Mouse (Mus musculus): ENCODE data around the gene Neurl3. TPM values are rescaled to one million over a fixed set of nuclear protein-coding genes. Genes with fewer than 3 reads are reported as not detected.

Gene Neurl3
- polyA plus RNA-seq, 1 experiment from 2014 or later: 2.3 TPM

GRCm38 (mm10) chr1:36244058-36244827 lies 30.2 kb downstream of the Neurl3 start, which contains the start of gene Uggt1:
TSS of gene Uggt1 (minus strand) at chr1:36244720.
- peak; percentile 98 for DNase-seq (ENCODE audit: low spot score)
- H3K27ac ChIP-seq: peak within 1 kb of the TSS; percentile 90
- H3K4me3 ChIP-seq: peak within 1 kb of the TSS; percentile 87
- peaks cover 13% of the 10 kb centered on the region; the same call in 1 of the 2 replicates for H3K4me1 ChIP-seq
- no peaks in the 10 kb centered on the region for H3K9me3 ChIP-seq
- 3% methylated on average over 49 of the region's 49 CpGs for WGBS
- no peaks in the 10 kb centered on the region for H3K36me3 ChIP-seq
- H3K27me3 ChIP-seq (ENCODE audit: insufficient read depth, poor library complexity, severe bottlenecking): no peaks in the 10 kb centered on the region

DNA sequence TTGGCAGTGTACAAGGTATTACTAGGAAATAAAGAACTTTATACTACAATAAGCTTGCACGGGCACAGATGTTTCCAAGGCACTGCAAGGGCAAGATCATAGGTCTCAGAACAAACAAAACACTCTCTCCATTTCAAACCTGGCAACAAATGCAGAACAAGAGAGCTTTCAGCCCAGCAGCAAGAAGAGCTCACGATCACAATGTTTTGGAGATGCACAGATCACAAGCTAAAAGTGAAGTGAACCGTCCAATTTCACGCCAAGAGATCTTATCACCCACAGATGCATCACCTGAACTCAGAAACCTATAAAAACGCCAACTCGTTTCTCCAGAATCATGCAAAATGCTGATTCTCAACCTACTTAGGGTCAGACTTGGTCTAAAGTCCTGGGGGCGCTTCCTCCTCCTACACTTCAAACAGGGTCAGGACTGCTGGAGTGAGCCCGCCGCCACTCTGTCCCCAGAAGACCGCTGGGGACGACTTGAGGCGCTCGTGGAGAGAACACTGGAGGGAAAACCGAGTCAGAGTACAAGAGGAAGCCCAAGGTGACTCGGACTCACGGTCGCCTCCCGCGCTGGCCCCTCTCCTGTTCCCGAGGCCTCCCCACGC lies 30.9 kb downstream of the Neurl3 start:
- no peaks in the 10 kb centered on the region for H3K27me3 ChIP-seq (ENCODE audit: insufficient read depth, poor library complexity, severe bottlenecking)
- no peaks in the 10 kb centered on the region for H3K9me3 ChIP-seq
- WGBS: 4% methylated on average over 21 of the region's 21 CpGs
- peaks cover 13% of the 10 kb centered on the region; the same call in 1 of the 2 replicates for H3K4me1 ChIP-seq
- H3K4me3 ChIP-seq: peak overlapping the region; percentile 87
- peak overlapping the region; percentile 90 for H3K27ac ChIP-seq
- DNase-seq (ENCODE audit: low spot score): no peak
- no peaks in the 10 kb centered on the region for H3K36me3 ChIP-seq

- no peaks in the 10 kb centered on the region for H3K36me3 ChIP-seq
- peaks cover 13% of the 10 kb centered on the region; the same call in 1 of the 2 replicates for H3K4me1 ChIP-seq
- 90% methylated on average over 15 of the region's 15 CpGs for WGBS
- DNase-seq (ENCODE audit: low spot score): no peak
- H3K27me3 ChIP-seq (ENCODE audit: insufficient read depth, poor library complexity, severe bottlenecking): no peaks in the 10 kb centered on the region
- no peak overlapping the region for H3K27ac ChIP-seq
- no peak overlapping the region for H3K4me3 ChIP-seq
- H3K9me3 ChIP-seq: no peaks in the 10 kb centered on the region
Measured at GRCm38 (mm10) chr1:36241903-36242429, 32.5 kb downstream of the Neurl3 start.

- no peak for DNase-seq (ENCODE audit: low spot score)
- no peaks in the 10 kb centered on the region for H3K9me3 ChIP-seq
- H3K27me3 ChIP-seq (ENCODE audit: insufficient read depth, poor library complexity, severe bottlenecking): no peaks in the 10 kb centered on the region
- no peak overlapping the region for H3K4me3 ChIP-seq
- H3K27ac ChIP-seq: no peak overlapping the region
- 81% methylated on average over 6 of the region's 6 CpGs for WGBS
- no peaks in the 10 kb centered on the region for H3K36me3 ChIP-seq
- peaks cover 20% of the 10 kb centered on the region; the same call in 1 of the 2 replicates for H3K4me1 ChIP-seq
Measured at GRCm38 (mm10) chr1:36240176-36240575, 34.3 kb downstream of the Neurl3 start.

GRCm38 (mm10) chr1:36239396-36239795 lies 35.1 kb downstream of the Neurl3 start:
- H3K9me3 ChIP-seq: no peaks in the 10 kb centered on the region
- H3K36me3 ChIP-seq: peaks cover 3% of the 10 kb centered on the region
- peaks cover 24% of the 10 kb centered on the region; the same call in 1 of the 2 replicates for H3K4me1 ChIP-seq
- H3K4me3 ChIP-seq: no peak overlapping the region
- 90% methylated on average over 10 of the region's 10 CpGs for WGBS
- no peaks in the 10 kb centered on the region for H3K27me3 ChIP-seq (ENCODE audit: insufficient read depth, poor library complexity, severe bottlenecking)
- no peak for DNase-seq (ENCODE audit: low spot score)
- H3K27ac ChIP-seq: no peak overlapping the region

GRCm38 (mm10) chr1:36235855-36236254 lies 38.6 kb downstream of the Neurl3 start:
- Histone ChIP-seq H3K36me3 (peaks cover 19% of the 10 kb centered on the region), H3K9me3 (no peaks in the 10 kb centered on the region), H3K27me3 (ENCODE audit: insufficient read depth, poor library complexity, severe bottlenecking) (no peaks in the 10 kb centered on the region), H3K4me1 (peaks cover 11% of the 10 kb centered on the region; the same call in 1 of the 2 replicates), H3K27ac (no peak overlapping the region), H3K4me3 (no peak overlapping the region)
- 72% methylated on average over 2 of the region's 2 CpGs for WGBS
- DNase-seq (ENCODE audit: low spot score): no peak

- Histone ChIP-seq H3K4me3 (no peak overlapping the region), H3K36me3 (peaks cover 23% of the 10 kb centered on the region), H3K27ac (no peak overlapping the region), H3K27me3 (ENCODE audit: insufficient read depth, poor library complexity, severe bottlenecking) (no peaks in the 10 kb centered on the region), H3K4me1 (peaks cover 11% of the 10 kb centered on the region; the same call in 1 of the 2 replicates), H3K9me3 (no peaks in the 10 kb centered on the region)
- WGBS: 75% methylated on average over 9 of the region's 9 CpGs
- no peak for DNase-seq (ENCODE audit: low spot score)
Measured at GRCm38 (mm10) chr1:36235057-36235639, 39.3 kb downstream of the Neurl3 start.

GRCm38 (mm10) chr1:36233218-36233617 lies 41.3 kb downstream of the Neurl3 start:
- Histone ChIP-seq H3K9me3 (no peaks in the 10 kb centered on the region), H3K36me3 (peaks cover 36% of the 10 kb centered on the region), H3K4me3 (no peak overlapping the region), H3K27ac (no peak overlapping the region), H3K27me3 (ENCODE audit: insufficient read depth, poor library complexity, severe bottlenecking) (no peaks in the 10 kb centered on the region), H3K4me1 (peaks cover 11% of the 10 kb centered on the region; the same call in 1 of the 2 replicates)
- 90% methylated on average over 6 of the region's 6 CpGs for WGBS
- no peak for DNase-seq (ENCODE audit: low spot score)

DNA sequence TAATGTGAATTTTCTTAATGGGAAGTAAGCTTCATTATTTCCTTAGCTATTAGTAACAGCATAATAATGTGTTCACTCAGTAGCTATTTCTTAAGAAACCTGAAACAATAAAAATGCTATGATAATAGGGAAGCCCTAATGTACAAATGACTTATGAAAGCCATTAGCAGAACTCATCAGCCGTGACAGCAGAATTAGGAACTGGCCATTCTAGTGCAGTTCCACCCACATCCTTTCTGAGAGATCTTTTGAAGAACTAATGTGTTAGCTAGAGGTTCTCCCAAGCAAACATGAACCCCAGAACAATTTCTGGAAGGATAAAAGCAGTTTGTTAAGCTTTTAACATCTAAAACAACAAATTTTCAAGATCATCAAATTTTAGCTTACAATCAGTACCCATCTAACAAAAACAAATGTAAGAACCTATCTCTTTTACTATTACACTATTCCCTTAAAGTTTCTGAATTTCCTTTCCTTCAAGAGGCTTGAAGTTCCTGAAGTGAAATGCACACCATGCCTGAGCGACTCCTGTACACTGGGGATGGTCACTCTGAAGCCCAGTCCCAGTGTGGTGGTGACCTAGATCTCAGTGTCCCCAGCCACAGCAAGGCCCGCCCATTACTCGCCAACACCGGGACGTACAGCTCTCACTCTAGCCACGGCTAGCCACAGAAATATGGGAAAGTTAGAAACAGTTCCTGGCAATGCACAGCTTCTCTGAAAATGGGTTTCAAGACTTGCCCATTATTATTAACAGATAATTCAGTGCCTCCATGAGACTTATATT lies 43.4 kb downstream of the Neurl3 start:
- no peak overlapping the region for H3K27ac ChIP-seq
- no peak for DNase-seq (ENCODE audit: low spot score)
- 88% methylated on average over 7 of the region's 7 CpGs for WGBS
- no peaks in the 10 kb centered on the region for H3K9me3 ChIP-seq
- no peak overlapping the region for H3K4me3 ChIP-seq
- peaks cover 9% of the 10 kb centered on the region; the same call in 1 of the 2 replicates for H3K4me1 ChIP-seq
- peaks cover 49% of the 10 kb centered on the region for H3K36me3 ChIP-seq
- H3K27me3 ChIP-seq (ENCODE audit: insufficient read depth, poor library complexity, severe bottlenecking): no peaks in the 10 kb centered on the region

DNA sequence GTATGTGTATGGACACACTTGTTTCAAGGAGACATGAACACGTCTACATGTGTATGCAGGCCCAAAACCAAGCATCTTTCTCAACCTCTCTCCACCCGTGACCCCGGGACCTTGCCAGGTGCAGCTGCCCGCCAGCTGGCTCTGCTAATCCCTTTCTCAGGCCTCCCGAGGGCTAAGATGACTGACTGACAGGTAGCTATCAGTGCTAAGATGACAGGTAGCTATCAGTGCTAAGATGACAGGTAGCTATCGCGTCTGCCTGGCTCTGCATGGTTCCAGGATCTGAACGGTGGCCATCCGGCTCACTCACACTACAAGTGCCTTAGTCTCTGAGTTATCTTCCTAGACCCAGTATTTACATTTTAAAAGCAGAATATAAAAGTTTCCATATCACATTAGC lies 46.0 kb downstream of the Neurl3 start:
- Histone ChIP-seq H3K4me3 (no peak overlapping the region), H3K36me3 (peaks cover 55% of the 10 kb centered on the region), H3K27ac (no peak overlapping the region), H3K9me3 (no peaks in the 10 kb centered on the region), H3K27me3 (ENCODE audit: insufficient read depth, poor library complexity, severe bottlenecking) (no peaks in the 10 kb centered on the region), H3K4me1 (no peaks in the 10 kb centered on the region)
- DNase-seq (ENCODE audit: low spot score): no peak
- WGBS: 85% methylated on average over 9 of the region's 9 CpGs

DNA sequence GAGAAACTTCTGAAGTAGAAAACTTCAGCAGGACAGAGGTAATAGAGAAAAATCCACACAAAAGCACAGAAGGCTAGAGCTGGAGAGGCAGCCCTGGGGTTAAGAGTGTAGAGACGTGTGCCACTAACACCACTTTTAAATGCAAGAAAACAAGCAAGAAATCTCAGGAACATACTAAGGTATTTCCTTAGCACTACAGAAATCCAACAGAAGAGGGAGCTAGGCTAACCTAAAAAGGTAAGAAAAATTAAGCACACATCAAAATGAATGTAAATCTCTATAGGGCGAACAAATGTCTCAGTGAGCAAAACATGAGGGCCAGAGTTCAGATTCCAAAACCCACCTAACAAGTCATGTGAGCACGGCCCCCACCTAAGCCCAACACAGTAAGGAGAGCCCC lies 49.8 kb downstream of the Neurl3 start:
- Histone ChIP-seq H3K4me1 (no peaks in the 10 kb centered on the region), H3K4me3 (no peak overlapping the region), H3K27ac (no peak overlapping the region), H3K9me3 (no peaks in the 10 kb centered on the region), H3K27me3 (ENCODE audit: insufficient read depth, poor library complexity, severe bottlenecking) (no peaks in the 10 kb centered on the region), H3K36me3 (peaks cover 65% of the 10 kb centered on the region)
- WGBS: 85% methylated on average over 3 of the region's 3 CpGs
- DNase-seq (ENCODE audit: low spot score): no peak
